Mouse (Mus musculus): ENCODE results near the gene Pcdh19. TPM values are rescaled to one million over a fixed set of nuclear protein-coding genes. Genes with fewer than 3 reads are reported as not detected.

Pcdh19 gene
- polyA plus RNA-seq, 1 experiment from 2014 or later = 0.08 TPM

- H3K36me3 ChIP-seq = no peaks in the 10 kb centered on the region
- H3K9ac ChIP-seq = no peak overlapping the region
- no peak for DNase-seq
- no peak for ATAC-seq (ENCODE audit: low read depth)
- no peaks in the 10 kb centered on the region for H3K4me1 ChIP-seq (replicated peaks)
- H3K27ac ChIP-seq = no peak overlapping the region
- no peak overlapping the region for H3K4me3 ChIP-seq (replicated peaks)
- 23% methylated on average over 9 of the region's 9 CpGs for WGBS (ENCODE audit: insufficient replicate concordance)
- H3K27me3 ChIP-seq = no peaks in the 10 kb centered on the region
- H3K9me3 ChIP-seq (replicated peaks) = no peaks in the 10 kb centered on the region
- no peak overlapping the region for H3K4me2 ChIP-seq
Measured at GRCm38 (mm10) chrX:133657308-133658302, 31.2 kb downstream of the Pcdh19 start.

GRCm38 (mm10) chrX:133655876-133656538 lies 32.8 kb downstream of the Pcdh19 start:
- Histone ChIP-seq H3K36me3 (no peaks in the 10 kb centered on the region), H3K27ac (no peak overlapping the region), H3K27me3 (no peaks in the 10 kb centered on the region), H3K4me1 (replicated peaks) (no peaks in the 10 kb centered on the region), H3K9ac (no peak overlapping the region), H3K4me2 (no peak overlapping the region), H3K4me3 (replicated peaks) (no peak overlapping the region), H3K9me3 (replicated peaks) (no peaks in the 10 kb centered on the region)
- 69% methylated on average over 11 of the region's 11 CpGs for WGBS (ENCODE audit: insufficient replicate concordance)
- ATAC-seq (ENCODE audit: low read depth) (no peak), DNase-seq (no peak)

GRCm38 (mm10) chrX:133655196-133655595 lies 33.6 kb downstream of the Pcdh19 start:
- WGBS (ENCODE audit: insufficient replicate concordance) = 53% methylated on average over 4 of the region's 4 CpGs
- Histone ChIP-seq H3K4me2 (no peak overlapping the region), H3K36me3 (no peaks in the 10 kb centered on the region), H3K27ac (no peak overlapping the region), H3K9me3 (replicated peaks) (no peaks in the 10 kb centered on the region), H3K4me3 (replicated peaks) (no peak overlapping the region), H3K27me3 (no peaks in the 10 kb centered on the region), H3K4me1 (replicated peaks) (no peaks in the 10 kb centered on the region), H3K9ac (no peak overlapping the region)
- DNase-seq (no peak), ATAC-seq (ENCODE audit: low read depth) (no peak)

GRCm38 (mm10) chrX:133653071-133653470 lies 35.7 kb downstream of the Pcdh19 start:
- H3K9ac ChIP-seq = no peak overlapping the region
- H3K36me3 ChIP-seq = no peaks in the 10 kb centered on the region
- H3K27ac ChIP-seq = no peak overlapping the region
- no peaks in the 10 kb centered on the region for H3K9me3 ChIP-seq (replicated peaks)
- WGBS (ENCODE audit: insufficient replicate concordance) = 50% methylated on average over 3 of the region's 3 CpGs
- no peak overlapping the region for H3K4me2 ChIP-seq
- ATAC-seq (ENCODE audit: low read depth) (no peak), DNase-seq (no peak)
- H3K4me3 ChIP-seq (replicated peaks) = no peak overlapping the region
- H3K27me3 ChIP-seq = no peaks in the 10 kb centered on the region
- H3K4me1 ChIP-seq (replicated peaks) = no peaks in the 10 kb centered on the region

- Histone ChIP-seq H3K27me3 (no peaks in the 10 kb centered on the region), H3K9ac (no peak overlapping the region), H3K27ac (no peak overlapping the region), H3K9me3 (replicated peaks) (no peaks in the 10 kb centered on the region), H3K36me3 (no peaks in the 10 kb centered on the region), H3K4me2 (no peak overlapping the region), H3K4me3 (replicated peaks) (no peak overlapping the region), H3K4me1 (replicated peaks) (no peaks in the 10 kb centered on the region)
- DNase-seq (no peak), ATAC-seq (ENCODE audit: low read depth) (no peak)
- 64% methylated on average over 3 of the region's 3 CpGs for WGBS (ENCODE audit: insufficient replicate concordance)
Measured at GRCm38 (mm10) chrX:133650379-133650778, 38.4 kb downstream of the Pcdh19 start.

GRCm38 (mm10) chrX:133647809-133648208 lies 41.0 kb downstream of the Pcdh19 start:
- Histone ChIP-seq H3K36me3 (no peaks in the 10 kb centered on the region), H3K4me1 (replicated peaks) (no peaks in the 10 kb centered on the region), H3K9me3 (replicated peaks) (no peaks in the 10 kb centered on the region), H3K27me3 (no peaks in the 10 kb centered on the region), H3K9ac (no peak overlapping the region), H3K4me3 (replicated peaks) (no peak overlapping the region), H3K27ac (no peak overlapping the region), H3K4me2 (no peak overlapping the region)
- 37% methylated on average over 2 of the region's 2 CpGs for WGBS (ENCODE audit: insufficient replicate concordance)
- ATAC-seq (ENCODE audit: low read depth) (no peak), DNase-seq (no peak)

- Histone ChIP-seq H3K4me1 (replicated peaks) (no peaks in the 10 kb centered on the region), H3K36me3 (no peaks in the 10 kb centered on the region), H3K4me3 (replicated peaks) (no peak overlapping the region), H3K4me2 (no peak overlapping the region), H3K9ac (no peak overlapping the region), H3K9me3 (replicated peaks) (no peaks in the 10 kb centered on the region), H3K27me3 (no peaks in the 10 kb centered on the region), H3K27ac (no peak overlapping the region)
- no peak for ATAC-seq (ENCODE audit: low read depth)
- DNase-seq = no peak
Measured at GRCm38 (mm10) chrX:133639445-133639844, 49.3 kb downstream of the Pcdh19 start.

- H3K4me1 ChIP-seq (replicated peaks) = no peaks in the 10 kb centered on the region
- no peaks in the 10 kb centered on the region for H3K27me3 ChIP-seq
- no peak for ATAC-seq (ENCODE audit: low read depth)
- no peak overlapping the region for H3K4me3 ChIP-seq (replicated peaks)
- H3K27ac ChIP-seq = no peak overlapping the region
- no peaks in the 10 kb centered on the region for H3K9me3 ChIP-seq (replicated peaks)
- DNase-seq = no peak
- H3K4me2 ChIP-seq = no peak overlapping the region
- no peak overlapping the region for H3K9ac ChIP-seq
- H3K36me3 ChIP-seq = no peaks in the 10 kb centered on the region
- WGBS (ENCODE audit: insufficient replicate concordance) = 61% methylated on average over 8 of the region's 8 CpGs
Measured at GRCm38 (mm10) chrX:133629538-133629937, 59.2 kb downstream of the Pcdh19 start.

GRCm38 (mm10) chrX:133618222-133618621 lies 70.6 kb downstream of the Pcdh19 start:
- 50% methylated on average over 1 of the region's 1 CpGs for WGBS (ENCODE audit: insufficient replicate concordance)

GRCm38 (mm10) chrX:133605828-133606227 lies 83.0 kb downstream of the Pcdh19 start:
- DNase-seq (no peak), ATAC-seq (ENCODE audit: low read depth) (no peak)
- H3K27me3 ChIP-seq = no peaks in the 10 kb centered on the region
- H3K4me1 ChIP-seq (replicated peaks) = no peaks in the 10 kb centered on the region
- no peak overlapping the region for H3K4me3 ChIP-seq (replicated peaks)
- H3K4me2 ChIP-seq = no peak overlapping the region
- WGBS (ENCODE audit: insufficient replicate concordance) = 54% methylated on average over 4 of the region's 4 CpGs
- H3K36me3 ChIP-seq = no peaks in the 10 kb centered on the region
- no peak overlapping the region for H3K9ac ChIP-seq
- H3K9me3 ChIP-seq (replicated peaks) = no peaks in the 10 kb centered on the region
- H3K27ac ChIP-seq = no peak overlapping the region

More at GRCm38 (mm10) chrX:133618222-133618621, 70.6 kb downstream of the Pcdh19 start:
- H3K4me2 ChIP-seq = no peak overlapping the region
- H3K4me1 ChIP-seq (replicated peaks) = no peaks in the 10 kb centered on the region
- ATAC-seq (ENCODE audit: low read depth) = no peak
- H3K9ac ChIP-seq = no peak overlapping the region
- H3K9me3 ChIP-seq (replicated peaks) = no peaks in the 10 kb centered on the region
- no peak overlapping the region for H3K4me3 ChIP-seq (replicated peaks)
- no peak overlapping the region for H3K27ac ChIP-seq
- DNase-seq = no peak
- no peaks in the 10 kb centered on the region for H3K36me3 ChIP-seq
- H3K27me3 ChIP-seq = no peaks in the 10 kb centered on the region

- Histone ChIP-seq H3K9me3 (replicated peaks) (no peaks in the 10 kb centered on the region), H3K9ac (no peak overlapping the region), H3K4me1 (replicated peaks) (no peaks in the 10 kb centered on the region), H3K36me3 (no peaks in the 10 kb centered on the region), H3K4me2 (no peak overlapping the region), H3K27me3 (no peaks in the 10 kb centered on the region), H3K4me3 (replicated peaks) (no peak overlapping the region), H3K27ac (no peak overlapping the region)
- ATAC-seq (ENCODE audit: low read depth) (no peak), DNase-seq (no peak)
- 50% methylated on average over 4 of the region's 4 CpGs for WGBS (ENCODE audit: insufficient replicate concordance)
Measured at GRCm38 (mm10) chrX:133604272-133604671, 84.5 kb downstream of the Pcdh19 start.
